Mouse (Mus musculus) right cerebral cortex, postnatal 14 days (tissue): ENCODE data around the gene Dnmt3b.
"Not testable (repeated sequence)": the region's sequence is repeated elsewhere in the genome, so short reads cannot be mapped to it uniquely, and the experiment has no call there.

Experiments used
- DNase-seq: peaks from one replicate; pipeline ENCODE4 v3.0.0; 2022

Gene Dnmt3b

GRCm38 (mm10) chr2:153717861-153718260 is 68.6 kb downstream of the Dnmt3b start:
- not testable (repeated sequence) for DNase-seq

- no peak for DNase-seq
Measured at GRCm38 (mm10) chr2:153723098-153723497, 73.8 kb downstream of the Dnmt3b start.

- no peak for DNase-seq
Measured at GRCm38 (mm10) chr2:153724424-153724823, 75.2 kb downstream of the Dnmt3b start.

- DNase-seq: no peak
Measured at GRCm38 (mm10) chr2:153724871-153725270, 75.6 kb downstream of the Dnmt3b start.

GRCm38 (mm10) chr2:153725291-153725690 is 76.0 kb downstream of the Dnmt3b start:
- DNase-seq: no peak

GRCm38 (mm10) chr2:153734033-153734432 is 84.8 kb downstream of the Dnmt3b start:
- DNase-seq: no peak
